Mouse (Mus musculus) embryo, embryonic 9.5 days (tissue): ENCODE results near the gene Tfcp2l1.
A peak's percentile ranks its signal among the peaks of the same experiment; 100 is the strongest.

Experiments
- DNase-seq: peaks from one replicate; pipeline ENCODE4 v3.0.0-alpha.2; 2017; ENCODE audit errors: extremely low spot score

The Tfcp2l1 gene

GRCm38 (mm10) chr1:118650771-118651080 lies 23.0 kb downstream of the Tfcp2l1 start:
- DNase-seq: no peak

DNA sequence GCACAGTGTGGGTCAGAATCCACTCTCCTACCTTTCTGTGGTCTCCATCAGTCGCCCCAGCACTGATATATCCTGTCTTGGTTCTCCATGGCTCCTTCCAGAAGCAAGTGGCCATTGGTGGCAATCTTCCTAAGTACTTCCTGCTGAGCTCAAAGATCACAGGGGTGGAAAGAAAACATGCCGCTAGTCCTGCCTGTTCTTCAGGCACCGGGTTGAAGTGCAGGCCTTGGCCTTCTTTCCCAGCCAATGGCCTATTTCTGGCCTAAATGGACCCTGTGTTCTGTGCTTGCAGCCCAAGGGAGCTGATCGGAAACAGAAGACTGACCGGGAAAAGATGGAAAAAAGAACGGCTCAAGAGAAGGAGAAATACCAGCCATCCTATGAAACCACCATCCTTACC lies 31.0 kb downstream of the Tfcp2l1 start:
- DNase-seq: no peak

- no peak for DNase-seq
Measured at GRCm38 (mm10) chr1:118660880-118661465, 33.2 kb downstream of the Tfcp2l1 start.

- DNase-seq: no peak
Measured at GRCm38 (mm10) chr1:118663062-118663461, 35.3 kb downstream of the Tfcp2l1 start.

DNA sequence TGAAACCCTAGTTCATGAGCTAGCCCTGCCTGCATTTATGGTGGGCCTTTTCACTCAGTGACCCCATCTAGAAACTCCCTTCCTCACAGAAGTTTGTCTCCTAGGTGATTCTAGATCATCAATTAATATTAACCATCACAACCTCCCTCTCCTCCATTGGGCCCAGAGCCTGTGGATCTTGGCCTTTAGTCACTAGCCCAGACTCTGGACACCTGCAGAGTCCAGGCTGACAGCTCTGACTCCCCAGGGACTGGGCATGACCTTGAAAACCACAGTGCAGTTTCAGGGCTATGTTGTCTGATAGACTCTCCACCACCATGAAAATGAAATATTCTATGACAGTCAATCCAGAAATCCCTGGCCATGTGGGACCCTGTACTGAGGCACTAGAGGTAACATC lies 39.8 kb downstream of the Tfcp2l1 start:
- DNase-seq: no peak

- DNase-seq: peak; percentile 1
Measured at GRCm38 (mm10) chr1:118672196-118672595, 44.5 kb downstream of the Tfcp2l1 start.

DNA sequence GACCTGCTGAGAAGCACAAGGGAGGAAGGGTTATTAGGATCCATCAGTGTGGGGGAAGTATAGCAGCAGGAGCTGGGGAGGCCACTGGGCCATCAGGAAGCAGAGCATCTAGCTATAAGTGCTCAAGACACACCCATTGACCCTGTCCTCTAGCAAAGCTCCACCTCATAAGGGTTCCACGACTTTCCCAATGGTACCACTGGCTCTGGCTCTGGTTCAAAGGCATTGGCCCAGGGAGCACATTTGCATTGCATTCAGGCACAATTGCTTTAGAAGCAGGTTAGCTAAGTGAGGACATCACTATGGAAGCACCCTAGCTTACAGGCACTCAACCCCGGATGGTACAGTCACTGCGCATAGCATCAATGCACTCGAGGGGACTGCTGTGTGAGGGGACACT lies 46.4 kb downstream of the Tfcp2l1 start:
- DNase-seq: no peak

GRCm38 (mm10) chr1:118681980-118682379 lies 54.2 kb downstream of the Tfcp2l1 start:
- no peak for DNase-seq

DNA sequence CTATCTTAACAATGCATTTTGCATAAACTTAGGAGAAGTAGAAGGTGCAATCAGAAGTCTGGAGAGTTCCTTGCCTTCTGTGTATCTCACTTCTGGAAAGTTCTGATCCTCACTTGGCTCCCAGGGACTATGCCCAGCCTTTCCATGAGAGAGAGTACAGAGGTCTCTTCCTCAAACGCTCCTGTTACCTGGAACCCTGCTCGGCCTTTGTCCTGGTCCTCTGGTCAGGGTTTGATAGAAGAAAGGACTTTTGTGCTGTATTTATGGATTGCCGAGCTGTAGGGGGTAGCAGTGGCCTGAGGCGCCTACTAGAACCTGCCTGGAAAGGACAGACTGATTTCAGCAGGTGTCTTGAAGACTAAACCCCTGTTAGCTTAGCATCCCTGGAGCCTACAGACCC lies 55.9 kb downstream of the Tfcp2l1 start:
- no peak for DNase-seq

GRCm38 (mm10) chr1:118687726-118688125 lies 60.0 kb downstream of the Tfcp2l1 start:
- no peak for DNase-seq

DNA sequence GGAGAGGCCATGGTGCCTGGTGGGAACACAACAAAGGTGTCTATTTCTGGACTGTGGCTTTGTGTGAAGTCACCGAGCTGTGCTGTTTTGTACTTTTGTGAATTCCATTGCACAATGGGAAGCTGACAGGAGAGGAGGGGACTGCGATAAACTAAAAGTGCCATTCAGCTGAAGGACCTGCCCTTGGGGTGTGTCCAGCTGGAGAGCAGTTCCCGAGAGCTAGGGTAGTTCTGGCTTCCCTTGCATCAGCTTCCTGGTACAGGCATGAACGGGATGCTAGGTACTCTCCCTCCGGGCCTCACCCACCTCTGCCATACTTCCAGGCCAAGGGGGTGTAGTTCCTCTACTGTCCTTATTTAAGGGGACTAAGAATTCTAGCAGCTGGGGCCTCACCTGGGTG lies 62.1 kb downstream of the Tfcp2l1 start:
- peak; percentile 4 for DNase-seq

- no peak for DNase-seq
Measured at GRCm38 (mm10) chr1:118694436-118694835, 66.7 kb downstream of the Tfcp2l1 start.

DNA sequence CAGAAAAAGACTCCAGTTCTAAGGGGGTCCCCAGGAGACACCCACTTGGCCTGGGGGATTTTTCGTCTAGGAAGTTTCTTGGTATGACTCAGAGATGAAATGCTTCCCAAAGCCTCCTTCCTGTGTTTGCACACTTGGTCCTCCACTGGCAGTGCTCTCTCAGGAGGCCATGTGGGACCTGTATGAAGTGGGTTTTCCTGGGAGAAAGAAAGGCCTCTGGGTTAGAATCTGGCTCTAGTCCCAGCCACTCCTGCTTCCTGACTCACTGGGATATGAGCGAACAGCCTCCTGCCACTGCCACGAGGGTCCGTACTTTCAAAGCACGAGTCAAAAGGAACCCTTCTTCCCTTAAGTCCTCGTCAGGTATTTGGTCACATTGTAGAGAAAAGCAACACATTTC lies 70.2 kb downstream of the Tfcp2l1 start:
- no peak for DNase-seq

DNA sequence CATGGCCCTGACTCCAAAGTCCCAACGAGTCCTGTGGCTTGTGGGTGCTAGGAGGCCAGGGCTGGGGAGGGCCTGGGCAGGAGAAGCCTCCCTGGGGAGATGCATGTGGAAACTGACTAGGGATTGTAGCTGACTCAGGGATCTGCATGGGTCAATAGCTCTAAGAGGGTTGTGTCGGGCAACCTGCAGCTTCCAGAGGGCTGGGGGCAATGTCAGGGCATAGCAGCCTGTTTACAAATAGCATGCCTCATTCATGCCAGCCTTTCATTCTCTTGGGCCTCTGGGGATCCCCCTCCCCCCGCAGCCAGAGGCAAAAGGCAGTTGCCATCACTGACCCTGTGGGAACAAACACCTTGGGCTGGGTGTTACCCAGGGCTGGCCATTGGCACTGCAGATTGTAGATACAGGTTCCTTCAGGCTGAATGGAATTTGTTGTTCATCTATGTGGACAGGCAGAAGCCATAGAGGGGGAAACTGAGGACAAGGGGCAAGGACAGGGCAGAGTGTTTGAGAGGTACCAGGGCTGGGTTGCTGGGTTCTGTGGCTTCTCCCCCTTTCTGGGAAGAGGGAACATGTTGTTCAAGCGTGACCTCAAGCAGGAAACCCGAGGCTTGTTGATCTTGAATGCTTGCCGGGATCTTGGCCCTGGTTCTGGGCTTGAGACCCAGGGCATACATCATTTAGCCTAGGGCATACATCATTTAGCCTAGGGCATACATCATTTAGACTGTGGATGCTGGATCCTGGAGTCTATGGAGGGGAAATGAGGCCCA lies 71.6 kb downstream of the Tfcp2l1 start:
- DNase-seq: no peak

GRCm38 (mm10) chr1:118699961-118700360 lies 72.2 kb downstream of the Tfcp2l1 start:
- DNase-seq: no peak

GRCm38 (mm10) chr1:118711606-118712005 lies 83.9 kb downstream of the Tfcp2l1 start:
- DNase-seq: no peak

- DNase-seq: no peak
Measured at GRCm38 (mm10) chr1:118716225-118716624, 88.5 kb downstream of the Tfcp2l1 start.

GRCm38 (mm10) chr1:118718055-118718454 lies 90.3 kb downstream of the Tfcp2l1 start:
- no peak for DNase-seq

GRCm38 (mm10) chr1:118719699-118720098 lies 92.0 kb downstream of the Tfcp2l1 start:
- no peak for DNase-seq

- DNase-seq: no peak
Measured at GRCm38 (mm10) chr1:118720474-118721095, 92.8 kb downstream of the Tfcp2l1 start.

DNA sequence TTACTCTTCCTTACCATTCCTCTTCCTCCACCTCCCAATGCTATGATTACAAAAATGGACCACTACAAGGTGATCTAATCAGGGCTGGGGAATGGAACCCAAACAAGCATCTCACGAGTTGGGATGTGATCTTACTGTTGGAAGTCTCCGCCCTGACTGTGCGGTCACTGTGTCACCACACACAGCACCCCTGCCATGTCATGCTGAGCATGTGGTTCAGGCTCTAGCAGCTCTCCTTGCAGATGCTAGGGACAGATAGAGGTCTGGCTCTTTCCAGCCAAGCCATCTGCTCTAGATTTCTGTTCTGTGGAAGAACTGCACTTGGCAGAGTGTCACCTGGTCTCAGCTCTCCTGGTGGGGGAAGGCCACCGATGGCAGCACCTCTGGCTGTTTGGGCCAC lies 99.3 kb downstream of the Tfcp2l1 start:
- no peak for DNase-seq

- no peak for DNase-seq
Measured at GRCm38 (mm10) chr1:118728796-118729195, 101.1 kb downstream of the Tfcp2l1 start.
